Mouse (Mus musculus): Measurements from ENCODE around the gene Gm16442. TPM values are rescaled to one million over a fixed set of nuclear protein-coding genes. Genes with fewer than 3 reads are reported as not detected.
"Not testable (repeated sequence)": the region's sequence is repeated elsewhere in the genome, so short reads cannot be mapped to it uniquely, and the experiment has no call there.

The Gm16442 gene
- polyA plus RNA-seq (2014; fragmentation: Nextera tagmentation; extraction: Ambion mirVana): not detected in 2 replicates

GRCm38 (mm10) chr7:20122479-20122878 lies at the start of gene Gm16442:
TSS of gene Gm16442 (minus strand) at chr7:20122579.
- not testable (repeated sequence) for H3K9ac ChIP-seq (ENCODE audit: low read length); H3K27ac ChIP-seq (ENCODE audit: low read depth, low read length); DNase-seq (ENCODE audit: low spot score); H3K27me3 ChIP-seq (ENCODE audit: control insufficient read depth, insufficient read depth, low read length); H3K9me3 ChIP-seq (ENCODE audit: control insufficient read depth, low read length); ATAC-seq (ENCODE audit: insufficient read depth, low FRiP score, low TSS enrichment); H3K4me3 ChIP-seq (ENCODE audit: low read depth, low read length); H3K36me3 ChIP-seq (ENCODE audit: control insufficient read depth, insufficient read depth, low read length); H3K4me2 ChIP-seq (ENCODE audit: low read depth); H3K4me1 ChIP-seq (ENCODE audit: control insufficient read depth, insufficient read depth, low read length)
- WGBS: no CpG with 5 or more reads among the region's 2 CpGs

- not testable (repeated sequence) for H3K4me2 ChIP-seq (ENCODE audit: low read depth); H3K4me3 ChIP-seq (ENCODE audit: low read depth, low read length); H3K36me3 ChIP-seq (ENCODE audit: control insufficient read depth, insufficient read depth, low read length); H3K9me3 ChIP-seq (ENCODE audit: control insufficient read depth, low read length); DNase-seq (ENCODE audit: low spot score); ATAC-seq (ENCODE audit: insufficient read depth, low FRiP score, low TSS enrichment); H3K4me1 ChIP-seq (ENCODE audit: control insufficient read depth, insufficient read depth, low read length); H3K9ac ChIP-seq (ENCODE audit: low read length); H3K27ac ChIP-seq (ENCODE audit: low read depth, low read length); H3K27me3 ChIP-seq (ENCODE audit: control insufficient read depth, insufficient read depth, low read length)
- WGBS: no CpG with 5 or more reads among the region's 3 CpGs
Observed at GRCm38 (mm10) chr7:20168277-20168676, 45.9 kb upstream of the Gm16442 start, which contains the start of gene Vmn1r94. TSS of gene Vmn1r94 (minus strand) at chr7:20168377.

- H3K9ac ChIP-seq (ENCODE audit: low read length); ATAC-seq (ENCODE audit: insufficient read depth, low FRiP score, low TSS enrichment); H3K4me2 ChIP-seq (ENCODE audit: low read depth); DNase-seq (ENCODE audit: low spot score); H3K4me3 ChIP-seq (ENCODE audit: low read depth, low read length); H3K36me3 ChIP-seq (ENCODE audit: control insufficient read depth, insufficient read depth, low read length); H3K4me1 ChIP-seq (ENCODE audit: control insufficient read depth, insufficient read depth, low read length); H3K27ac ChIP-seq (ENCODE audit: low read depth, low read length); H3K27me3 ChIP-seq (ENCODE audit: control insufficient read depth, insufficient read depth, low read length); H3K9me3 ChIP-seq (ENCODE audit: control insufficient read depth, low read length): not testable (repeated sequence)
- WGBS: no CpG with 5 or more reads among the region's 5 CpGs
Observed at GRCm38 (mm10) chr7:20138988-20139387, 16.6 kb upstream of the Gm16442 start, which contains the start of gene Vmn1r93. TSS of gene Vmn1r93 (minus strand) at chr7:20139088.

- not testable (repeated sequence) for H3K4me2 ChIP-seq (ENCODE audit: low read depth); H3K27ac ChIP-seq (ENCODE audit: low read depth, low read length); DNase-seq (ENCODE audit: low spot score); ATAC-seq (ENCODE audit: insufficient read depth, low FRiP score, low TSS enrichment); H3K4me1 ChIP-seq (ENCODE audit: control insufficient read depth, insufficient read depth, low read length); H3K4me3 ChIP-seq (ENCODE audit: low read depth, low read length); H3K9me3 ChIP-seq (ENCODE audit: control insufficient read depth, low read length); H3K27me3 ChIP-seq (ENCODE audit: control insufficient read depth, insufficient read depth, low read length); H3K36me3 ChIP-seq (ENCODE audit: control insufficient read depth, insufficient read depth, low read length); H3K9ac ChIP-seq (ENCODE audit: low read length)
- 78% methylated on average over 5 of the region's 5 CpGs for WGBS
Observed at GRCm38 (mm10) chr7:20099380-20099779, 23.0 kb downstream of the Gm16442 start, which contains the start of gene Vmn1r91. TSS of gene Vmn1r91 (plus strand) at chr7:20099680.

GRCm38 (mm10) chr7:20078118-20078517 lies 44.3 kb downstream of the Gm16442 start:
- not testable (repeated sequence) for H3K4me2 ChIP-seq (ENCODE audit: low read depth); DNase-seq (ENCODE audit: low spot score); H3K9ac ChIP-seq (ENCODE audit: low read length); H3K4me1 ChIP-seq (ENCODE audit: control insufficient read depth, insufficient read depth, low read length); H3K4me3 ChIP-seq (ENCODE audit: low read depth, low read length); ATAC-seq (ENCODE audit: insufficient read depth, low FRiP score, low TSS enrichment); H3K27ac ChIP-seq (ENCODE audit: low read depth, low read length); H3K9me3 ChIP-seq (ENCODE audit: control insufficient read depth, low read length); H3K36me3 ChIP-seq (ENCODE audit: control insufficient read depth, insufficient read depth, low read length); H3K27me3 ChIP-seq (ENCODE audit: control insufficient read depth, insufficient read depth, low read length)
- 79% methylated on average over 18 of the region's 18 CpGs for WGBS

Other genes with a start within 250 kb of the Gm16442 start
- gene Ceacam19, start 234.6 kb downstream of the Gm16442 start, polyA plus RNA-seq (2014; fragmentation: Nextera tagmentation; extraction: Ambion mirVana): not detected in 2 replicates
- gene Pvr, start 201.4 kb downstream of the Gm16442 start, polyA plus RNA-seq (2014; fragmentation: Nextera tagmentation; extraction: Ambion mirVana): 2.9 and 4.8 TPM in 2 replicates
- gene Igsf23, start 171.8 kb downstream of the Gm16442 start, polyA plus RNA-seq (2014; fragmentation: Nextera tagmentation; extraction: Ambion mirVana): not detected in 2 replicates
- gene Ceacam20, start 157.2 kb downstream of the Gm16442 start, polyA plus RNA-seq (2014; fragmentation: Nextera tagmentation; extraction: Ambion mirVana): not detected in 2 replicates
- not detected in 2 replicates for gene Nlrp9b, start 131.1 kb downstream of the Gm16442 start, polyA plus RNA-seq (2014; fragmentation: Nextera tagmentation; extraction: Ambion mirVana)
- gene Vmn1r91, start 22.9 kb downstream of the Gm16442 start, polyA plus RNA-seq (2014; fragmentation: Nextera tagmentation; extraction: Ambion mirVana): not detected in 2 replicates
- not detected in 2 replicates for gene Vmn1r93, start 16.5 kb upstream of the Gm16442 start, polyA plus RNA-seq (2014; fragmentation: Nextera tagmentation; extraction: Ambion mirVana)
- not detected in 2 replicates for gene Vmn1r94, start 45.8 kb upstream of the Gm16442 start, polyA plus RNA-seq (2014; fragmentation: Nextera tagmentation; extraction: Ambion mirVana)
- gene Vmn1r95, start 71.1 kb upstream of the Gm16442 start, polyA plus RNA-seq (2014; fragmentation: Nextera tagmentation; extraction: Ambion mirVana): not detected in 2 replicates
- gene Gm6164, start 83.0 kb upstream of the Gm16442 start, polyA plus RNA-seq (2014; fragmentation: Nextera tagmentation; extraction: Ambion mirVana): not detected in 2 replicates
- not detected in 2 replicates for gene Gm4498, start 111.2 kb upstream of the Gm16442 start, polyA plus RNA-seq (2014; fragmentation: Nextera tagmentation; extraction: Ambion mirVana)
- gene Gm5890, start 140.3 kb upstream of the Gm16442 start, polyA plus RNA-seq (2014; fragmentation: Nextera tagmentation; extraction: Ambion mirVana): not detected in 2 replicates
- not detected in 2 replicates for gene Gm4133, start 211.5 kb upstream of the Gm16442 start, polyA plus RNA-seq (2014; fragmentation: Nextera tagmentation; extraction: Ambion mirVana)

Data from neural tube, embryonic 11.5 days (tissue).